Mouse (Mus musculus) lung, embryonic 16.5 days (tissue): ENCODE measurements at regions not wholly inside any gene's neighbourhood (a gene's known extent, or its start where the extent isn't known, plus 50 kb on each side); places are given as distances from the start of the nearest gene placed in this dataset.
A peak's percentile ranks its signal among the peaks of the same experiment; 100 is the strongest.

Source experiments
- ATAC-seq: fragments of 200-750 bp; cut with Nextera tagmentation; 2 replicates; pipeline ENCODE4 v1.8.0; 2017; ENCODE audit warnings: low read depth, mild to moderate bottlenecking, moderate library complexity
- H3K27ac ChIP-seq: fragments of 300-500 bp; sonication (generic); 2 replicates; pipeline ENCODE4 v1.5.1; 2014; ENCODE audit warnings: mild to moderate bottlenecking, control low read depth, low read length
- H3K27me3 ChIP-seq: fragments of 300-500 bp; sonication (generic); 2 replicates; pipeline ENCODE4 v1.6.1; 2014; ENCODE audit warnings: low read depth, low read length, mixed read lengths; ENCODE audit not compliant: control insufficient read depth, insufficient read depth
- H3K36me3 ChIP-seq: fragments of 300-500 bp; sonication (generic); 2 replicates; pipeline ENCODE4 v1.6.1; 2014; ENCODE audit warnings: low read length; ENCODE audit not compliant: control insufficient read depth, insufficient read depth
- H3K4me1 ChIP-seq: fragments of 300-500 bp; sonication (generic); replicated peaks from 2 replicates; pipeline ENCODE4 v1.6.1; 2014; ENCODE audit warnings: low read length, mixed read lengths; ENCODE audit not compliant: control insufficient read depth, insufficient read depth
- H3K4me2 ChIP-seq: fragments of 300-500 bp; sonication (generic); 2 replicates; pipeline ENCODE4 v1.6.1; 2014; ENCODE audit warnings: low read depth, low read length, control low read depth
- H3K4me3 ChIP-seq: fragments of 300-500 bp; sonication (generic); 2 replicates; pipeline ENCODE4 v1.5.1; 2014; ENCODE audit warnings: mild to moderate bottlenecking, low read length, control low read depth
- H3K9ac ChIP-seq: fragments of 300-500 bp; sonication (generic); 2 replicates; pipeline ENCODE4 v1.6.1; 2014; ENCODE audit warnings: low read length, control low read depth
- H3K9me3 ChIP-seq: fragments of 300-500 bp; sonication (generic); 2 replicates; pipeline ENCODE4 v1.6.1; 2016; ENCODE audit warnings: low read length; ENCODE audit not compliant: control insufficient read depth
- WGBS: fragments of 180-500 bp; shearing (Covaris S2); extraction: QIAGEN DNeasy Blood & Tissue Kit; methylation state at CpG from one replicate; pipeline ENCODE4 v1.1.7; 2014; 5-methylcytosine and 5-hydroxymethylcytosine counted together

DNA sequence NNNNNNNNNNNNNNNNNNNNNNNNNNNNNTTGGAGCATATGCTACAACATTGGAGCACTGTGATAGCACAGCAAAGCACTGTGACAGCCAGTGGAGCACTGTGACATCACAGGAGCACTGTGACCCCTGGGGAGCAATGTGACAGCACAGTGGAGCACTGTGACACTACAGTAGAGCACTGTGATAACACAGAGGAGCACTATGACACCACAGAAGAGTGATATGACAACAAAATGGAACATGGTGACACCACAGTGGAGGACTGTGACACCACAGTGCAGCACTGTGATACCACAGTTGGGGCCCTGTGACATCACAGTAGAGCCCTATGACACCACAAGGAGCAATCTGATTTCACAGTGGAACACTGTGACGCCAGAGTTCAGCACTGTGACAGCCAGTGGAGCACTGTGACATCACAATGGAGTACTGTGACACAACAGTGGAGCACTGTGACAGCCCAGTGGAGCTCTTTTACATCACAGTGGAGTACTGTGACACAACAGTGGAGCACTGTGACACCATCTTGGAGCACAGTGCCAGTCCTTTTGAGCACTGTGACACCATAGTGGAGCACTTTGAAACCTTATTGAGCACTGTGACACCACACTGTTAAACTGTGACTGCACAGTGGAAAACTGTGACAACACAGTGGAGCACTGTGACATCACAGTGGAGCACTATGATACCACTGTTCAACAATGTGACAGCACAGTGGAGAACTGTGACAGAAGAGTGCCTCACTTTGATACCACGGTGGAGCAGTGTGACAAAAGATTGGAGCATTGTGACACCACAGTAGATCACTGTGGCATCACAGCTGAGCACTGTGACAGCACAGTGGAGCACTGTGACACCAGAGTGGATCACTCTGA lies 116.9 kb upstream of the Vmn1r2 start:
- peak; percentile 37; the same call in 1 of the 2 replicates for ATAC-seq
- Histone ChIP-seq H3K9me3 (peaks cover 41% of the 10 kb centered on the region), H3K4me2 (no peak overlapping the region), H3K27me3 (no peaks in the 10 kb centered on the region), H3K36me3 (no peaks in the 10 kb centered on the region), H3K9ac (no peak overlapping the region), H3K4me1 (no peaks in the 10 kb centered on the region), H3K4me3 (no peak overlapping the region), H3K27ac (no peak overlapping the region)
- WGBS, result 44% methylated on average over 2 of the region's 2 CpGs

GRCm38 (mm10) chr4:3050847-3051135 lies 116.3 kb upstream of the Vmn1r2 start:
- Histone ChIP-seq H3K36me3 (no peaks in the 10 kb centered on the region), H3K4me1 (no peaks in the 10 kb centered on the region), H3K4me3 (no peak overlapping the region), H3K4me2 (no peak overlapping the region), H3K27me3 (no peaks in the 10 kb centered on the region), H3K9me3 (peaks cover 47% of the 10 kb centered on the region), H3K27ac (no peak overlapping the region), H3K9ac (no peak overlapping the region)
- ATAC-seq, result no peak
- 70% methylated on average over 3 of the region's 3 CpGs for WGBS

DNA sequence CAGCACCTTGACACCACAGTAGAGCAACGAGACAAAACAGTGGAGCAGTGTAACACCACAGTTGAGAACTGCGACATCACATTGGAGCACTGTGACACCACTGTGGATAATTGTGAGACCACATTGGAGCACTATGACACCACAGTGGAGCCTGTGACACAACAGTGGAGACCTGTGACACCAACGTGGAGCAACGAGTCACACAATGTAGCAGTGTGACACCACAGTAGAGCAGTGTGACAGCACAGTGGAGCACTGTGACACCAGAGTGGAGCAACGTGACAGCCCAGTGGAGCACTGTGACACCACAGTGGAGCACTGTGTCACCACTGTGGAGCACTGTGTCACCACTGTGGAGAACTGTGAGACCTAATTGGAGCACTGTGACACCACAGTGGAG lies 115.9 kb upstream of the Vmn1r2 start:
- Histone ChIP-seq H3K4me2 (no peak overlapping the region), H3K9me3 (peaks cover 50% of the 10 kb centered on the region), H3K27me3 (no peaks in the 10 kb centered on the region), H3K4me1 (no peaks in the 10 kb centered on the region), H3K36me3 (no peaks in the 10 kb centered on the region), H3K9ac (no peak overlapping the region), H3K27ac (no peak overlapping the region), H3K4me3 (no peak overlapping the region)
- 66% methylated on average over 5 of the region's 5 CpGs for WGBS
- 0 out of 2 replicates have a peak, but pooled peaks have one; percentile 3 for ATAC-seq

- H3K36me3 ChIP-seq, result no peaks in the 10 kb centered on the region
Observed at GRCm38 (mm10) chr4:3052314-3053059, 114.6 kb upstream of the Vmn1r2 start.

DNA sequence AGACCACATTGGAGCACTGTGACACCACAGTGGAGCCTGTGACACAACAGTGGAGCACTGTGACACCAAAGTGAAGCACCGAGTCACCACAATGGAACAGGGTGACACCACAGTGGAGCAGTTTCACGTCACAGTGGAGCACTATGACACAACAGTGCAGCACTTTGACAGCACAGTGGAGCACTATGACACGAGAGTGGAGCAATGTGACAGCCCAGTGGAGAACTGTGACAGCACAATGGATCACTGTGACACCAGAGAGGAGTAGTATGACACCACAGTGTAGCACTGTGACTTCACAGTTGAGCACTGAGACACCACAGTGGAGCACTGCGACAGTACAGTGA lies 114.1 kb upstream of the Vmn1r2 start:
- H3K27me3 ChIP-seq, result no peaks in the 10 kb centered on the region
- H3K9me3 ChIP-seq, result peaks cover 51% of the 10 kb centered on the region
- no peak overlapping the region for H3K9ac ChIP-seq
- ATAC-seq, result no peak
- WGBS, result 66% methylated on average over 4 of the region's 4 CpGs
- no peak overlapping the region for H3K27ac ChIP-seq
- H3K4me1 ChIP-seq, result no peaks in the 10 kb centered on the region
- H3K4me3 ChIP-seq, result no peak overlapping the region
- no peak overlapping the region for H3K4me2 ChIP-seq
- no peaks in the 10 kb centered on the region for H3K36me3 ChIP-seq

More at GRCm38 (mm10) chr4:3052314-3053059, 114.6 kb upstream of the Vmn1r2 start:
- no peak overlapping the region for H3K27ac ChIP-seq
- ATAC-seq, result peak; percentile 31; the same call in 1 of the 2 replicates
- H3K9ac ChIP-seq, result no peak overlapping the region
- WGBS, result 78% methylated on average over 4 of the region's 4 CpGs
- H3K27me3 ChIP-seq, result no peaks in the 10 kb centered on the region
- no peak overlapping the region for H3K4me2 ChIP-seq
- H3K4me3 ChIP-seq, result no peak overlapping the region
- no peaks in the 10 kb centered on the region for H3K4me1 ChIP-seq
- H3K9me3 ChIP-seq, result peaks cover 51% of the 10 kb centered on the region

DNA sequence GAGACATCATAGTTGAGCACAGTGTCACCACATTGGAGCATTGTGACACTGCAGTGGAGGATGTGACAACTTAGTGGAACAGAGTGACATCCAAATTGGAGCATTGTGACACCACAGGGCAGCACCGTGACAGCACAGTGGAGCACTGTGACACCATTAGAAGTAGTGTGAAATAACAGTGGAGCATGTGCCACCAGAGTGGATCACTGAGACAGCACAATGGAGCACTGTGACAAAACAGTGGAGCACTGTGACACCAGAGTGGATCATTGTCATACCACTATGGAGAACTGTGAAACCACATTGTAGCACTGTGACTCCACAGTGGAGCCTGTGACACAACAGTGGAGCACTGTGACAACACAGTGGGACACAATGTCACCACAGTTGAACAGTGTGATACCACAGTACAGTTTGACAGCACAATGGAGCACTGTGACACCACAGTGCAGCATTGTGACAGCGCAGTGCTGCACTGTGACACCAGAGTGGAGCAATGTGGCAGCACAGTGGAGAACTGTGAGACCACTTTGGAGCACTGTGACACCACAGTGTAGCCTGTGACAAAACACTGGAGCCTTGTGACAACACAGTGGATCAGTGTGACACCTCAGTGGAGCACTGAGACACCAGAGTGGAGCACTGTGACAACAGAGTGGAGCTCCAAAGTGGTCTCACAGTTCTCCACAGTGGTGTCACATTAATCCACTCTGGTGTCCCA lies 113.5 kb upstream of the Vmn1r2 start:
- H3K36me3 ChIP-seq, result no peaks in the 10 kb centered on the region
- no peak overlapping the region for H3K4me2 ChIP-seq
- 87% methylated on average over 2 of the region's 2 CpGs for WGBS
- H3K27me3 ChIP-seq, result no peaks in the 10 kb centered on the region
- no peak overlapping the region for H3K27ac ChIP-seq
- no peak overlapping the region for H3K9ac ChIP-seq
- no peak for ATAC-seq
- H3K9me3 ChIP-seq, result peaks cover 51% of the 10 kb centered on the region
- H3K4me1 ChIP-seq, result no peaks in the 10 kb centered on the region
- no peak overlapping the region for H3K4me3 ChIP-seq

DNA sequence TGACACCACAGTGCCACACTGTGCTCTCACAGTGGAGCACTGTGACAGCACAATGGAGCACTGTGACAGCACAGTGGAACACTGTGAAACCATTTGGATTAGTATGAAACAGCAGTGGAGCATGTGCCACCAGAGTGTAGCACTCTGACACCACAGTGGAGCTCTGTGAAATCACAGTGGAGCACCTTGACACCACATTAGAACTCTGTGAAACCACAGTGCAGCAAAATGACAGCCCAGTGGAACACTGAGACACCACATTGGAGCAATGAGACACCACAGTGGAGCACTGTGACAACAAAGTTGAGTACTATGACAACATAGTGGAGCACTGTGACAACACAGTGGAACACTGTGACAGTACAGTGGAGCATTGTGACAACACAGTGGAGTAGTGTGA lies 112.2 kb upstream of the Vmn1r2 start:
- Histone ChIP-seq H3K4me3 (no peak overlapping the region), H3K36me3 (no peaks in the 10 kb centered on the region), H3K4me2 (no peak overlapping the region), H3K9me3 (peaks cover 54% of the 10 kb centered on the region), H3K4me1 (no peaks in the 10 kb centered on the region), H3K27me3 (no peaks in the 10 kb centered on the region), H3K9ac (no peak overlapping the region), H3K27ac (no peak overlapping the region)
- no peak for ATAC-seq

- Histone ChIP-seq H3K36me3 (no peaks in the 10 kb centered on the region), H3K4me1 (no peaks in the 10 kb centered on the region), H3K4me3 (no peak overlapping the region), H3K27ac (no peak overlapping the region), H3K9me3 (peaks cover 48% of the 10 kb centered on the region), H3K9ac (no peak overlapping the region), H3K27me3 (no peaks in the 10 kb centered on the region), H3K4me2 (no peak overlapping the region)
- ATAC-seq, result no peak
- WGBS, result 67% methylated on average over 1 of the region's 1 CpGs
Observed at GRCm38 (mm10) chr4:3055396-3055795, 111.7 kb upstream of the Vmn1r2 start.

DNA sequence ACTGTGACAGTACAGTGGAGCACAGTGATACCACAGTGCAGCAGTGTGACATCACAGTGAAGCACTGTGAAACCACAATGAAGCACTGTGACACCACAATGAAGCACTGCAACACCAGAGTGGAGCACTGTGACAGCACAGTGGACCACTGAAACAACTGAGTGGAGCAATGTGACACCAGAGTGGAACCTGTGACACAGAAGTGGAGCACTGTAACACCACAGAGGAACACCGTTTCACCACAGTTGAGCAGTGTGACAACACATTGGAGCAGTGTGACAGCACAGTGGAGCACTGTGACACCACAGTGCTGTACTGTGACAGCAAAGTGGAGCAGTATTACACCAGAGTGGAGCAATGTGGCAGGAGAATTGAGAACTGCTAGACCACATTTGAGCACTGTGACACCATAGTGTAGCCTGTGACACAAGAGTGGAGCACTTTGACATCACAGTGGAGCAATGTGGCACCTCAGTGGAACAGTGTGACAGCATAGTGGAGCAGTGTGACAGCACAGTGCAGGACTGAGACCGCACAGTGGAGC lies 107.5 kb upstream of the Vmn1r2 start:
- 42% methylated on average over 2 of the region's 2 CpGs for WGBS
- H3K4me2 ChIP-seq, result no peak overlapping the region
- no peaks in the 10 kb centered on the region for H3K4me1 ChIP-seq
- no peak overlapping the region for H3K4me3 ChIP-seq
- no peak overlapping the region for H3K9ac ChIP-seq
- no peak overlapping the region for H3K27ac ChIP-seq
- ATAC-seq, result peak; percentile 11; the same call in 1 of the 2 replicates
- H3K36me3 ChIP-seq, result no peaks in the 10 kb centered on the region
- H3K27me3 ChIP-seq, result no peaks in the 10 kb centered on the region
- H3K9me3 ChIP-seq, result peaks cover 35% of the 10 kb centered on the region
